ENCODE assay signal across 19 mouse cellular contexts in genomic region chr8:77176343-77176742, GRCm38 (mm10).
DNase-seq lines count a peak whose midpoint lies in the region; ATAC-seq lines count a peak whose summit lies in the region.
"Had no signal": no experiment of that assay in that cellular context is flagged by ENCODE, and none has a peak within 500 bp of the region (broad histone marks: within the 10 kb centered on the region; RNA-seq: fewer than 3 reads in every experiment).

No protein-coding gene starts in this region.

- no peaks in the 10 kb centered on the region for H3K27me3 ChIP-seq in hindbrain, embryonic 11.5 days (ENCODE audit: control insufficient read depth, insufficient read depth, low read length)
- H3K27me3 ChIP-seq in hindbrain, embryonic 14.5 days (ENCODE audit: control insufficient read depth, insufficient read depth, low read length) = no peaks in the 10 kb centered on the region
- H3K27me3 ChIP-seq in neural tube, embryonic 15.5 days (replicated peaks) = no peaks in the 10 kb centered on the region
- H3K27me3 ChIP-seq: forebrain, embryonic 13.5 days; heart, embryonic 13.5 days; intestine, embryonic 15.5 days had no signal

- H3K9ac ChIP-seq in hindbrain, embryonic 11.5 days (ENCODE audit: low read depth, low read length) = no peak overlapping the region
- no peak overlapping the region for H3K9ac ChIP-seq in hindbrain, embryonic 14.5 days
- H3K9ac ChIP-seq in neural tube, embryonic 15.5 days (replicated peaks) = no peak overlapping the region
- H3K9ac ChIP-seq: forebrain, embryonic 13.5 days; forebrain, postnatal 0 days; heart, embryonic 13.5 days; intestine, embryonic 15.5 days had no signal

- no peaks in the 10 kb centered on the region for H3K9me3 ChIP-seq in hindbrain, embryonic 11.5 days (ENCODE audit: control insufficient read depth, low read length)
- H3K9me3 ChIP-seq in hindbrain, embryonic 14.5 days (ENCODE audit: control insufficient read depth, low read length) = no peaks in the 10 kb centered on the region
- H3K9me3 ChIP-seq in neural tube, embryonic 15.5 days (replicated peaks) = no peaks in the 10 kb centered on the region
- H3K9me3 ChIP-seq: forebrain, embryonic 13.5 days; heart, embryonic 13.5 days; intestine, embryonic 15.5 days had no signal

- H3K4me1 ChIP-seq in hindbrain, embryonic 11.5 days (replicated peaks; ENCODE audit: control insufficient read depth, insufficient read depth, low read length) = no peaks in the 10 kb centered on the region
- H3K4me1 ChIP-seq in hindbrain, embryonic 14.5 days (replicated peaks; ENCODE audit: control insufficient read depth, insufficient read depth, low read length) = no peaks in the 10 kb centered on the region
- H3K4me1 ChIP-seq in neural tube, embryonic 15.5 days = no peaks in the 10 kb centered on the region
- H3K4me1 ChIP-seq: forebrain, embryonic 13.5 days; intestine, embryonic 15.5 days had no signal

- peak; percentile 43; the same call in 1 of the 2 replicates for ATAC-seq in hindbrain, embryonic 11.5 days (ENCODE audit: low FRiP score)
- no peak; the same call in 1 of the 2 replicates for ATAC-seq in hindbrain, embryonic 14.5 days (ENCODE audit: low FRiP score)
- no peak for ATAC-seq in neural tube, embryonic 15.5 days (ENCODE audit: low FRiP score)
- ATAC-seq: forebrain, embryonic 13.5 days; forebrain, postnatal 0 days; intestine, embryonic 15.5 days had no signal

- DNase-seq in hindbrain, embryonic 11.5 days (ENCODE audit: low spot score) = peak; percentile 15
- DNase-seq in hindbrain, embryonic 14.5 days (ENCODE audit: low spot score) = no peak
- DNase-seq in neural tube, embryonic 10.5 days (ENCODE audit: extremely low spot score, low spot score) = peak; percentile 20
- DNase-seq in embryo, embryonic 9.5 days (ENCODE audit: extremely low spot score) = peak; percentile 8
- DNase-seq in forelimb bud, embryonic 11.5 days (ENCODE audit: low read depth, low spot score) = peak; percentile 19
- DNase-seq in thymus, postnatal 36 days = no peak
- DNase-seq: adrenal gland, adult 2 months; adrenal gland, postnatal 25 days; cerebellum, adult 18-20 months; cerebellum, adult 9-11 months; cerebellum, postnatal 36 days; forebrain, postnatal 0 days; gastrocnemius, adult 2 months; gastrocnemius, postnatal 25 days; heart, postnatal 4 days had no signal

- 78% methylated on average over 4 of the region's 4 CpGs for WGBS in hindbrain, embryonic 11.5 days
- 79% methylated on average over 4 of the region's 4 CpGs for WGBS in hindbrain, embryonic 14.5 days
- WGBS in neural tube, embryonic 15.5 days = 81% methylated on average over 4 of the region's 4 CpGs

- H3K4me2 ChIP-seq in hindbrain, embryonic 11.5 days (replicated peaks; ENCODE audit: low read depth, low read length) = no peak overlapping the region
- H3K4me2 ChIP-seq in hindbrain, embryonic 14.5 days (replicated peaks) = no peak overlapping the region
- no peak overlapping the region for H3K4me2 ChIP-seq in neural tube, embryonic 15.5 days
- H3K4me2 ChIP-seq: forebrain, embryonic 13.5 days; heart, embryonic 13.5 days; intestine, embryonic 15.5 days had no signal

- no peak overlapping the region for H3K27ac ChIP-seq in hindbrain, embryonic 11.5 days (ENCODE audit: low read depth, low read length)
- H3K27ac ChIP-seq in hindbrain, embryonic 14.5 days = no peak overlapping the region
- H3K27ac ChIP-seq in neural tube, embryonic 15.5 days (replicated peaks) = no peak overlapping the region
- H3K27ac ChIP-seq: forebrain, embryonic 13.5 days; gastrocnemius, adult 2 months; heart, embryonic 13.5 days; intestine, embryonic 15.5 days had no signal

- H3K4me3 ChIP-seq in hindbrain, embryonic 11.5 days (ENCODE audit: low read depth, low read length) = no peak overlapping the region
- H3K4me3 ChIP-seq in hindbrain, embryonic 14.5 days (replicated peaks; ENCODE audit: low read length) = no peak overlapping the region
- H3K4me3 ChIP-seq in neural tube, embryonic 15.5 days (replicated peaks) = no peak overlapping the region
- H3K4me3 ChIP-seq: forebrain, embryonic 13.5 days; gastrocnemius, adult 2 months; heart, embryonic 13.5 days; intestine, embryonic 15.5 days had no signal

- H3K36me3 ChIP-seq in hindbrain, embryonic 11.5 days (ENCODE audit: control insufficient read depth, insufficient read depth, low read length) = no peaks in the 10 kb centered on the region
- no peaks in the 10 kb centered on the region for H3K36me3 ChIP-seq in hindbrain, embryonic 14.5 days (replicated peaks; ENCODE audit: control insufficient read depth, insufficient read depth)
- H3K36me3 ChIP-seq in neural tube, embryonic 15.5 days = no peaks in the 10 kb centered on the region
- H3K36me3 ChIP-seq: heart, embryonic 13.5 days; intestine, embryonic 15.5 days had no signal

Comparison
In these comparisons a context has a peak if more than half of its experiments do, and no peak if none do; other contexts are left out.
1. DNase-seq: peak in hindbrain, embryonic 11.5 days (single experiment), neural tube, embryonic 10.5 days (single experiment), embryo, embryonic 9.5 days (single experiment) and forelimb bud, embryonic 11.5 days (single experiment); none in hindbrain, embryonic 14.5 days (single experiment) and thymus, postnatal 36 days (0 of 2).